Mouse (Mus musculus) mature B cell (primary cell): Measurements from ENCODE around the gene BC048403.

ENCODE experiments used
- in situ Hi-C: fragments of 300-500 bp; cut with MboI; formaldehyde crosslinking; loops from 2 replicates; pipeline ENCODE4 v1.14.3; 2019

The BC048403 gene

GRCm38 (mm10) chr10:121739548-121740505 is at the start of gene BC048403:
Gene BC048403, plus strand, starts transcription at chr10:121739937.
- in situ Hi-C loops: no loop called here

- in situ Hi-C loops: no loop called here
Observed at GRCm38 (mm10) chr10:121692944-121693579, 46.7 kb upstream of the BC048403 start.

- in situ Hi-C loops: no loop called here
Observed at GRCm38 (mm10) chr10:121694567-121694966, 45.2 kb upstream of the BC048403 start.

GRCm38 (mm10) chr10:121701296-121702248 is 38.2 kb upstream of the BC048403 start:
- in situ Hi-C loops: no loop called here

- in situ Hi-C loops: no loop called here
Observed at GRCm38 (mm10) chr10:121703619-121704018, 36.1 kb upstream of the BC048403 start.

- in situ Hi-C loops: no loop called here
Observed at GRCm38 (mm10) chr10:121704871-121705270, 34.9 kb upstream of the BC048403 start.

- in situ Hi-C loops: no loop called here
Observed at GRCm38 (mm10) chr10:121705399-121706163, 34.2 kb upstream of the BC048403 start.

- in situ Hi-C loops: no loop called here
Observed at GRCm38 (mm10) chr10:121716862-121717261, 22.9 kb upstream of the BC048403 start.

GRCm38 (mm10) chr10:121718896-121719585 is 20.7 kb upstream of the BC048403 start:
- in situ Hi-C loops: no loop called here

GRCm38 (mm10) chr10:121720701-121721100 is 19.0 kb upstream of the BC048403 start:
- in situ Hi-C loops: no loop called here

GRCm38 (mm10) chr10:121726505-121726904 is 13.2 kb upstream of the BC048403 start:
- in situ Hi-C loops: no loop called here

GRCm38 (mm10) chr10:121727151-121727550 is 12.6 kb upstream of the BC048403 start:
- in situ Hi-C loops: no loop called here

- in situ Hi-C loops: no loop called here
Observed at GRCm38 (mm10) chr10:121728226-121728625, 11.5 kb upstream of the BC048403 start.

- in situ Hi-C loops: no loop called here
Observed at GRCm38 (mm10) chr10:121731048-121731725, 8.6 kb upstream of the BC048403 start.

GRCm38 (mm10) chr10:121732542-121732941 is 7.2 kb upstream of the BC048403 start:
- in situ Hi-C loops: no loop called here

- in situ Hi-C loops: no loop called here
Observed at GRCm38 (mm10) chr10:121737256-121737655, 2.5 kb upstream of the BC048403 start.

GRCm38 (mm10) chr10:121742336-121742735 is 2.6 kb downstream of the BC048403 start:
- in situ Hi-C loops: no loop called here

- in situ Hi-C loops: no loop called here
Observed at GRCm38 (mm10) chr10:121750175-121750574, 10.4 kb downstream of the BC048403 start.

GRCm38 (mm10) chr10:121754237-121754636 is 14.5 kb downstream of the BC048403 start:
- in situ Hi-C loops: no loop called here

GRCm38 (mm10) chr10:121755822-121756221 is 16.1 kb downstream of the BC048403 start:
- in situ Hi-C loops: no loop called here
